Mouse (Mus musculus): ENCODE measurements around the gene Grin2a. TPM values are rescaled to one million over a fixed set of nuclear protein-coding genes. Genes with fewer than 3 reads are reported as not detected.

Grin2a gene
- total and polyA plus RNA-seq, 3 experiments, result not detected

DNA sequence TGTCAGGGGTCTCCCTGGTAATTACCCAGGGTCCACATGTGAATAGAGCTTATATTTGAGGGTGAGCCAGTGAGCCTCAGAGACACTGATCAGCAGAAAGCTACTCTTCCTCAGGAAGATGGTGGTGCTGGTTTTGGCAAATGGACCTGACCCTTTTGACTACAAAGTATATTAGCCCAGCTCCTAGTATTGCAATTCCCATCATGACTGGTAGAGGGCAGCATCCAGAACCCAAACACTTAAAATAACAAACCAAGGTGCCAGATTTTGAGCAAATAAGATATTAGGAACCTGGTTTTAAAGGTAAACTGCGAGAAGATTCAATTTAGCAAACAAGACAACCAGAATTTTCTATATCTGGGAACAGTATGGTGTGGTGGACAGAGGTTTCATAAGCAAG lies 14.4 kb upstream of the Grin2a start:
- Histone ChIP-seq H3K79me2 (ENCODE audit: control insufficient read depth, insufficient read depth, low read length, poor library complexity) (no peaks in the 10 kb centered on the region), H3K36me3 (ENCODE audit: control insufficient read depth in 1 of 2, insufficient read depth in 2 of 2, low read length in 2 of 2) (no peaks in the 10 kb centered on the region), H3K27me3 (ENCODE audit: control insufficient read depth in 1 of 2, insufficient read depth in 2 of 2, low read length in 2 of 2) (no peaks in the 10 kb centered on the region), H3K4me3 (ENCODE audit: control insufficient read depth in 1 of 2, insufficient read depth in 1 of 2, low read depth in 2 of 2, low read length in 2 of 2) (no peak overlapping the region), H3K4me1 (ENCODE audit: control insufficient read depth in 1 of 2, insufficient read depth in 2 of 2, low read length in 2 of 2) (no peaks in the 10 kb centered on the region), H3K9me3 (replicated peaks; ENCODE audit: insufficient read depth, low read length) (no peaks in the 10 kb centered on the region), H3K27ac (ENCODE audit: control insufficient read depth, low read depth, low read length) (no peak overlapping the region), H3K9ac (ENCODE audit: control insufficient read depth, low read depth, low read length, poor library complexity, severe bottlenecking) (no peak overlapping the region)
- TF ChIP-seq POLR2AphosphoS5 (IDR thresholded peaks at IDR 0.05; ENCODE audit: borderline replicate concordance, low read depth, low read length), result no peak
- 0 out of 2 replicates have a peak, but pooled peaks have one; percentile 6 for TF ChIP-seq SMC3 (IDR thresholded peaks at IDR 0.05; ENCODE audit: low read depth, low read length)
- TF ChIP-seq CTCF (IDR thresholded peaks at IDR 0.05 in 2 of 3, conservative IDR thresholded peaks at IDR 0.05 in 1 of 3; ENCODE audit: control insufficient read depth in 1 of 3, insufficient read depth in 1 of 3, low read depth in 2 of 3, low read length in 3 of 3, poor library complexity in 1 of 3, severe bottlenecking in 1 of 3), result peak in 1 of 3 experiments; percentile 13; a peak in 1 of 6 replicates
- DNase-seq (ENCODE audit: low read depth, low spot score), result no peak

DNA sequence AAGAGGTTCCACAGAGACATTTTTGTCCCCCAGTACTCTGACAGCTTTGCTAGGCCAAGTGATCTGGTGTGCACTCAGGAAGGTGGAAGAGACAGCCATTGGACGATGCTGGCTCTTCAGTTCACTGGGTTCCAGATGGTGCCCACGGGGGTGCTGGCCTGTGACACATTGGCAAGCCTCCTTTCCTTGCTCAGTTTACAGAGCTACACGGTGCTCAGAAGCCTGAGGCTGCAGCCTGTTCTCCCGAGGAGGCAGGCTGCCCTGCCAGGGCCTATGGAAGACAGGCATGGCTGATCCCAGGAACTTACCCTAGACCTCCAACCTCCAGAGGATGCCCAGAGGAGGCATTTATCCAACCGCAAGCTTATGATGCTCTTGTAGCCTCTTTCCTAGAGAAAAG lies 10.2 kb upstream of the Grin2a start:
- no peaks in the 10 kb centered on the region for H3K79me2 ChIP-seq (ENCODE audit: control insufficient read depth, insufficient read depth, low read length, poor library complexity)
- no peak for TF ChIP-seq TAL1 (IDR thresholded peaks at IDR 0.05; ENCODE audit: low read length)
- no peak for TF ChIP-seq ZC3H11A (IDR thresholded peaks at IDR 0.05; ENCODE audit: low read depth, low read length)
- no peak for TF ChIP-seq SIN3A (IDR thresholded peaks at IDR 0.05; ENCODE audit: low read length)
- TF ChIP-seq KAT2A (conservative IDR thresholded peaks at IDR 0.05; ENCODE audit: low read depth, low read length), result no peak
- TF ChIP-seq CHD1 (IDR thresholded peaks at IDR 0.05; ENCODE audit: low read depth, low read length), result no peak
- TF ChIP-seq USF2 (IDR thresholded peaks at IDR 0.05; ENCODE audit: borderline replicate concordance in 1 of 2, insufficient read depth in 1 of 2, low read depth in 1 of 2, low read length in 2 of 2), result no peak
- no peak for TF ChIP-seq MAFK (IDR thresholded peaks at IDR 0.05; ENCODE audit: borderline replicate concordance, low read depth, low read length)
- no peak for TF ChIP-seq E2F4 (IDR thresholded peaks at IDR 0.05; ENCODE audit: borderline replicate concordance, low read depth, low read length)
- TF ChIP-seq BHLHE40 (IDR thresholded peaks at IDR 0.05; ENCODE audit: borderline replicate concordance, low read depth, low read length), result no peak
- no peak overlapping the region for H3K9ac ChIP-seq (ENCODE audit: control insufficient read depth, low read depth, low read length, poor library complexity, severe bottlenecking)
- H3K4me1 ChIP-seq (ENCODE audit: control insufficient read depth in 1 of 2, insufficient read depth in 2 of 2, low read length in 2 of 2), result no peaks in the 10 kb centered on the region
- no peaks in the 10 kb centered on the region for H3K27me3 ChIP-seq (ENCODE audit: control insufficient read depth in 1 of 2, insufficient read depth in 2 of 2, low read length in 2 of 2)
- no peak for DNase-seq (ENCODE audit: low read depth, low spot score)
- H3K9me3 ChIP-seq (replicated peaks; ENCODE audit: insufficient read depth, low read length), result no peaks in the 10 kb centered on the region
- H3K36me3 ChIP-seq (ENCODE audit: control insufficient read depth in 1 of 2, insufficient read depth in 2 of 2, low read length in 2 of 2), result no peaks in the 10 kb centered on the region
- H3K4me3 ChIP-seq (ENCODE audit: control insufficient read depth in 1 of 2, insufficient read depth in 1 of 2, low read depth in 2 of 2, low read length in 2 of 2), result no peak overlapping the region
- no peak overlapping the region for H3K27ac ChIP-seq (ENCODE audit: control insufficient read depth, low read depth, low read length)

DNA sequence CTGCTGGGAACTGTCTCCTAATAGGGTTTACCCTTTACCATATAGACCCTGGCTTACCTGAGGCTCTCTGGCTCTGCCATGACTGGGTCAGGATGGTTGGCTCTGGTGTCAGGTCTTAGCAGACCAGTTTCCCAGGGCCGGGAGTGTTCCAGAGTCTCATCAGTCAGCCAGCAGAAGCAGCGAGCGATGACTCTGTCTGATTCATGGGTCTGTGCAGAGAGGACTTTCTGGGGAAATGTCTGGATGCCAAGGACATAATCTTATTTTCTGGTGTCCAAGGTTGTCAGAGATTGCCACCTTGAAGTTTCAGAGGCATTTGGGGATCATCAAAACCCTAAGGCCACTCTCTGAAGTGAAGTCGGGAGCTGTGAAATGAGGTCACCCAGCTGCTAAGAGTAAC lies 8.7 kb upstream of the Grin2a start:
- Histone ChIP-seq H3K9ac (ENCODE audit: control insufficient read depth, low read depth, low read length, poor library complexity, severe bottlenecking) (no peak overlapping the region), H3K9me3 (replicated peaks; ENCODE audit: insufficient read depth, low read length) (no peaks in the 10 kb centered on the region), H3K79me2 (ENCODE audit: control insufficient read depth, insufficient read depth, low read length, poor library complexity) (no peaks in the 10 kb centered on the region), H3K4me1 (ENCODE audit: control insufficient read depth in 1 of 2, insufficient read depth in 2 of 2, low read length in 2 of 2) (no peaks in the 10 kb centered on the region), H3K27me3 (ENCODE audit: control insufficient read depth in 1 of 2, insufficient read depth in 2 of 2, low read length in 2 of 2) (no peaks in the 10 kb centered on the region), H3K4me3 (ENCODE audit: control insufficient read depth in 1 of 2, insufficient read depth in 1 of 2, low read depth in 2 of 2, low read length in 2 of 2) (no peak overlapping the region), H3K27ac (ENCODE audit: control insufficient read depth, low read depth, low read length) (no peak overlapping the region), H3K36me3 (ENCODE audit: control insufficient read depth in 1 of 2, insufficient read depth in 2 of 2, low read length in 2 of 2) (no peaks in the 10 kb centered on the region)
- TF ChIP-seq E2F4 (IDR thresholded peaks at IDR 0.05; ENCODE audit: borderline replicate concordance, low read depth, low read length) (no peak), MAX (IDR thresholded peaks at IDR 0.05; ENCODE audit: low read length) (no peak), GABPA (IDR thresholded peaks at IDR 0.05; ENCODE audit: low read depth, low read length) (no peak), ZMIZ1 (IDR thresholded peaks at IDR 0.05; ENCODE audit: low read depth, low read length) (no peak), MAFK (IDR thresholded peaks at IDR 0.05; ENCODE audit: borderline replicate concordance, low read depth, low read length) (no peak), RAD21 (IDR thresholded peaks at IDR 0.05; ENCODE audit: low read depth, low read length) (no peak), MEF2A (IDR thresholded peaks at IDR 0.05; ENCODE audit: extremely low read depth, insufficient replicate concordance, low read depth, low read length, poor library complexity, severe bottlenecking) (no peak), SIN3A (IDR thresholded peaks at IDR 0.05; ENCODE audit: low read length) (no peak), JUND (IDR thresholded peaks at IDR 0.05; ENCODE audit: low read depth, low read length) (no peak)
- no peak for DNase-seq (ENCODE audit: low read depth, low spot score)

Data from MEL (cell line).